Mouse (Mus musculus) splenic B cell, adult 2 months (primary cell): Measurements from ENCODE around the gene Hsd17b6.
A peak's percentile ranks its signal among the peaks of the same experiment; 100 is the strongest.
"Not testable (repeated sequence)": the region's sequence is repeated elsewhere in the genome, so short reads cannot be mapped to it uniquely, and the experiment has no call there.

Source experiments
- DNase-seq: peaks from one replicate; pipeline ENCODE4 v3.0.0-alpha.2; 2011; ENCODE audit warnings: low read depth, low spot score
- H3K27me3 ChIP-seq: 2 replicates; pipeline ENCODE4 v1.6.1; 2012; ENCODE audit warnings: mild to moderate bottlenecking, low read length, moderate library complexity, mixed read lengths; ENCODE audit not compliant: control insufficient read depth, poor library complexity, insufficient read depth, severe bottlenecking
- H3K36me3 ChIP-seq: 2 replicates; pipeline ENCODE4 v1.6.1; 2012; ENCODE audit warnings: mild to moderate bottlenecking, low read length, moderate library complexity, mixed read lengths; ENCODE audit not compliant: control insufficient read depth, poor library complexity, insufficient read depth, severe bottlenecking

The Hsd17b6 gene

DNA sequence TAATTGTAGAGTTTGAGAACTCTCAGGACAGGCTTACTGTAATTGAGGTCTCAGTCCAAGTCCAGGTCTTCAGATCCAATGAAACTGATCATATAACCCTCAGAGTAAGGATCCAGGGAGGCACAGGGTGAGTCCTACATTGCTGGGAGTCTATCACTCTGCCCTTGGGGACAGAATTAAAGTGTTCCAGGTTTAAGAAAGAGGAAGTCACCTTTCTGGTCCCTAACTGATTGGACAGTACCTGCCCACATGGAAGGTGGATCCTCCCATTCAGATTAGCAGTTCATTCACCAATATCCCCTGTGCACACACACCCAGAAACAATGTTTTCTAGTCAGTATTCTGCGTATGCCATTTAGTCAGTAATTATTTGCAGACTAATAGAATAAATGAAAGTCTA, at the start of gene Hsd17b6:
TSS of gene Hsd17b6 (minus strand) at position 166 of the 400 bp plus-strand sequence.
- H3K27me3 ChIP-seq: no peaks in the 10 kb centered on the region
- no peak for DNase-seq
- H3K36me3 ChIP-seq: no peaks in the 10 kb centered on the region

DNA sequence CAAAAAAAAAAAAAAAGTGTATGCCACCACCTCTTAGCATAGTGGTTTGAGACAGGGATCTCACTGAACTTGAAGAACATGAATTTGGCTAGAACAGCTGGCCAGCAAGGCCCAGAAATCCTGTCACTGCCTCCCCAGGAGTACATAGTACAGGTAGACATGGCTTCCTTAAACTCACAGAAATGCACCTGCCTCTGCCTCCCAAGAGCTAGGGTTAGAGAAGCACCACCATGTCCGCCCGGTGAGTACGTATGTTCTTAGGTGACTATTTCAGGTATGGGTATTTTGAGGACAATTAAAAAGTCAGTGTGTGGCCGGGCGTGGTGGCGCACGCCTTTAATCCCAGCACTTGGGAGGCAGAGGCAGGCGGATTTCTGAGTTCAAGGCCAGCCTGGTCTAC, 45.6 kb upstream of the Hsd17b6 start:
- DNase-seq: no peak
- H3K27me3 ChIP-seq: no peaks in the 10 kb centered on the region
- H3K36me3 ChIP-seq: peaks cover 4% of the 10 kb centered on the region; the same call in 1 of the 2 replicates

- H3K36me3 ChIP-seq, H3K27me3 ChIP-seq, DNase-seq: not testable (repeated sequence)
Measured at GRCm38 (mm10) chr10:128052136-128052535, 44.7 kb upstream of the Hsd17b6 start.

DNA sequence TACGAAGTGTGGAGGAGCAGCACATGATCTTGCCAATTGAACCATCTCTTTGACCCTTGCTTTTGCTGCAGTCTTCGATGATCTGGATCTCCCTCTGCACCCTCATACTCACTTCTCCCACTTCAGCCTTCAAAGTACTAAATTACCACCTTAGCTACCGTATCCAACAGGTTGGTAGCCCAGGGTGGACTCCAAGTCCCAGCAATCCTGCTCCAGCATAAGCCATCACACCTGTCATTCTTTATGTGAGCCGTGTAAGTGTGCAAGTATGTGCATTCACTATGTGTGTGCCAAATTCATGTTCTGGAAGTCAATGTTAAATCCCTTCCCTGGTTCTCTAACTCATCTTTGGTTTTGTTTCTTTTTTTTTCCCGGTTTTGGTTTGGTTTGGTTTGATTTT, 44.2 kb upstream of the Hsd17b6 start:
- Histone ChIP-seq H3K36me3 (peaks cover 5% of the 10 kb centered on the region; the same call in 1 of the 2 replicates), H3K27me3 (no peaks in the 10 kb centered on the region)
- no peak for DNase-seq

DNA sequence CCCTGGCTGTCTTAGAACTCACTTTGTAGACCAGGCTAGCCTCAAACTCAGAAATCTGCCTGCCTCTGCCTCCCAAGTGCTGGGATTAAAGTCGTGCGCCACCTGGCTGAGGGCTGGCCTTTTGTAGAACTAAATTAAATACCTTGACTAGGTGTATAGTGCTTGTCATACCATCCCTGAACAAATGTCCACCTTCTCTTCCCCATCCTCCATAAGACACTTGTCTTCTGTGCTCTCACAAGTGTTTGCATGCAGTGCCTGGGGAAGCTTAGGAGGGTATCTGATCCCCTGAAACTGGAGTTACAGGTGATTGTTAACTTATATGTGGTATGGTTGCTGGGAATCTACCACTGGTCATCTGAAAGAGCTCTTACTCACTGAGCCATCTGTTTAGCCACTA, 42.9 kb upstream of the Hsd17b6 start:
- DNase-seq: no peak
- H3K36me3 ChIP-seq: peaks cover 5% of the 10 kb centered on the region; the same call in 1 of the 2 replicates
- no peaks in the 10 kb centered on the region for H3K27me3 ChIP-seq

DNA sequence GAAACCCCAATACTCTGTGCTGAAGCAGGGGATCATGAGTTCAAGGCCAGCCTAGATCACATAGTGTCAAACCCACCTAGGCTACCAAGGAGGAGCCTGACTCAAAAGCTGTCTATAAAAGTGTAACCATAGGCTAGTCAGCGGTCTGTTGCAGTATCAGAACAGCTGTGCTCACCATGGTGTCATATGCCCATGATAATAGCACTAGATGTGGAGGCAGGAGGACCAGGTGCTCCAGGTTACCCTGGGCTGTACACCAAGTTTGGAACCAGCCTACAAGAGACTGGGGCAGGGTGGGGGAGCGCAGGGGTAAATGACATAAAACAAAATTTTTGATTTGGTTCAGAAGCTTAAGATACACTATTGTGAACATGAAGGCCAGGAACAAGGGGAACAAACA, 42.3 kb upstream of the Hsd17b6 start:
- no peak for DNase-seq
- H3K36me3 ChIP-seq: peaks cover 5% of the 10 kb centered on the region

DNA sequence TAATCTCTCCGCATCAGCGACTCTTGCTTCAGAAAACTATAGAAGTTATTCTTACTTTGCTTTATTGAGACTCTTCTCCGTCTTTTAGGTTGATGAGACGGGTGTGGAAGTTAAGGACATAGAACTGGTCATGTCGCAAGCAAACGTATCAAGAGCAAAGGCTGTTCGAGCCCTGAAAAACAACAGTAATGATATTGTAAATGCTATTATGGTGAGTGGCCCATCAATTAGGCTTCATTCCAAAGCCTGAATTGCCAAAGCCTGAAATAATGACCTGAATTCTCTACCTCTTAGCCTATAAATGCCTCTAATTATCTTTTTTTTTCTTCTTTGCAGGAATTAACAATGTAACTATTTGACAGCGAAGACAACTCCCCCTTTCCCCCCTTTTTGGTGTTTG, 40.7 kb upstream of the Hsd17b6 start:
- no peaks in the 10 kb centered on the region for H3K27me3 ChIP-seq
- no peak for DNase-seq

More for the DNA sequence above, 42.3 kb upstream of the Hsd17b6 start:
- H3K27me3 ChIP-seq: no peaks in the 10 kb centered on the region

GRCm38 (mm10) chr10:128043041-128043835, 35.8 kb upstream of the Hsd17b6 start:
- Histone ChIP-seq H3K36me3 (peaks cover 14% of the 10 kb centered on the region), H3K27me3 (no peaks in the 10 kb centered on the region)
- DNase-seq: no peak

More for the DNA sequence above, 40.7 kb upstream of the Hsd17b6 start:
- H3K36me3 ChIP-seq: peaks cover 11% of the 10 kb centered on the region

DNA sequence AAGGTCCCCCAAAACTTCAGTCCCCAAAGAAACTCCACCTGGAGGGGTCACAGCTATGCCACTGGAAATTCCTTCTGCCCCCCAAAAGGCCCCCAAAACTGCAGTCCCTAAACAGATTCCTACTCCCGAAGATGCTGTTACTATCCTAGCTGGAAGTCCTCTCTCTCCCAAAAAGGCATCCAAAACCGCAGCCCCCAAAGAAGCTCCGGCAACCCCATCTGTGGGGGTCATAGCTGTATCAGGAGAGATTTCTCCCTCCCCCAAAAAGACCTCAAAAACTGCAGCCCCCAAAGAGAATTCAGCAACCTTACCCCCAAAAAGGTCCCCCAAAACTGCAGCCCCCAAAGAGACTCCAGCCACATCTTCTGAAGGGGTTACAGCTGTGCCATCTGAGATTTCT, 35.1 kb upstream of the Hsd17b6 start:
- DNase-seq: no peak
- H3K27me3 ChIP-seq: no peaks in the 10 kb centered on the region
- peaks cover 13% of the 10 kb centered on the region for H3K36me3 ChIP-seq

- Histone ChIP-seq H3K36me3 (peaks cover 13% of the 10 kb centered on the region), H3K27me3 (no peaks in the 10 kb centered on the region)
- no peak for DNase-seq
Measured at GRCm38 (mm10) chr10:128041636-128042035, 34.2 kb upstream of the Hsd17b6 start.

- Histone ChIP-seq H3K27me3 (no peaks in the 10 kb centered on the region), H3K36me3 (peaks cover 13% of the 10 kb centered on the region)
- DNase-seq: no peak
Measured at GRCm38 (mm10) chr10:128040293-128040692, 32.9 kb upstream of the Hsd17b6 start.

DNA sequence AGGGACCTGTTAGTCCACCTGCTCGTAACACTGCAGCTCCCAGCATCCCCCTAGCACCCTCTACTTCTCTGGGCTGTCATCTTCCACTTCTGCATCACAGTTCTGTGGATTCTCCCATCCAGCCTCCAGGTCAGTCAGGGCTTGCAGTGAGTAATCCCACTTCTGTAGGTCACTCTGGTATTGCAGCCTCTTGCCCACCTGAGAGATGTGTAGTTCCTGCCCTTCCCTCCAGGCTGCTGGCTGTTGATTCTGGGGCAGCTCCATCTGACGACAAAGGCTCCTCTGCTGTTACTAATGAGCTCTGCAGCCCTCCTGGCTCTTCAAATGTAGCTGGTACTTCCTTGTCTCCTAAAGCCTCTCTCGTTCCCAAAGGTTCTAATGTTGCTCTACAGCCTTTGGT, 32.4 kb upstream of the Hsd17b6 start:
- Histone ChIP-seq H3K27me3 (no peaks in the 10 kb centered on the region), H3K36me3 (peaks cover 13% of the 10 kb centered on the region)
- no peak for DNase-seq

GRCm38 (mm10) chr10:128039167-128039566, 31.8 kb upstream of the Hsd17b6 start:
- H3K36me3 ChIP-seq: peaks cover 9% of the 10 kb centered on the region
- H3K27me3 ChIP-seq: no peaks in the 10 kb centered on the region
- DNase-seq: no peak

DNA sequence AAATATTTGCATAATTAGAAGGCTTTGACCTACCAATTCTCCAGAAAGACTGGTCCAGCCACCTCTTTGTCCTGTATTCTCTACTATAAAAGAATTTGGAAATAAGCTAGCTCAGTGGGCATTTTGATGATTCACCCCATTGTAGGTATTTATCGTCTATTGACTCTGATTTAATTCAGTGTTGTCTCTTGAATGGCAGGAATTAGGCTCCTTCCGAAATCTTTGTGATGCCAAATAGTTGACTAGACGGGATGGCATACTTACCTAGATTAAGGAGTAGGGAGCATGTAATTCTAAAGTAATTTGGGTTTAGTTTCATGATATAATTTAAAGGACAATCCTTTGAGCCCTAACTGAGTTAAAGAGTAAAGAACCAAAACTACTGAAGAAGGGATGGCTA, 30.5 kb upstream of the Hsd17b6 start:
- Histone ChIP-seq H3K27me3 (no peaks in the 10 kb centered on the region), H3K36me3 (peaks cover 7% of the 10 kb centered on the region)
- no peak for DNase-seq

- peak; percentile 59 for DNase-seq
- peaks cover 7% of the 10 kb centered on the region for H3K36me3 ChIP-seq
- H3K27me3 ChIP-seq: no peaks in the 10 kb centered on the region
Measured at GRCm38 (mm10) chr10:128036746-128037425, 29.5 kb upstream of the Hsd17b6 start.
